Mouse (Mus musculus) hindbrain, embryonic 13.5 days (tissue): ENCODE measurements around the gene Pcdh15. TPM values are rescaled to one million over a fixed set of nuclear protein-coding genes. Genes with fewer than 3 reads are reported as not detected.
A peak's percentile ranks its signal among the peaks of the same experiment; 100 is the strongest.

Experiments used
- ATAC-seq: fragments of 200-750 bp; cut with Nextera tagmentation; 2 replicates; pipeline ENCODE4 v1.8.0; 2017; ENCODE audit warnings: moderate TSS enrichment; ENCODE audit not compliant: low FRiP score
- H3K27ac ChIP-seq: fragments of 300-500 bp; sonication (generic); 2 replicates; pipeline ENCODE4 v1.5.1; 2015; ENCODE audit warnings: inconsistent platforms, mild to moderate bottlenecking, moderate library complexity
- H3K27me3 ChIP-seq: fragments of 300-500 bp; sonication (generic); 2 replicates; pipeline ENCODE4 v1.6.1; 2015; ENCODE audit warnings: mild to moderate bottlenecking, inconsistent platforms
- H3K36me3 ChIP-seq: fragments of 300-500 bp; sonication (generic); 2 replicates; pipeline ENCODE4 v1.6.1; 2015; ENCODE audit warnings: mild to moderate bottlenecking, inconsistent platforms
- H3K4me1 ChIP-seq: fragments of 300-500 bp; sonication (generic); replicated peaks from 2 replicates; pipeline ENCODE4 v1.6.1; 2015; ENCODE audit warnings: inconsistent platforms
- H3K4me2 ChIP-seq: fragments of 300-500 bp; sonication (generic); 2 replicates; pipeline ENCODE4 v1.6.1; 2015; ENCODE audit warnings: inconsistent platforms, mild to moderate bottlenecking, moderate library complexity
- H3K4me3 ChIP-seq: fragments of 300-500 bp; sonication (generic); 2 replicates; pipeline ENCODE4 v1.5.1; 2015; ENCODE audit warnings: mild to moderate bottlenecking, inconsistent platforms
- H3K9ac ChIP-seq: fragments of 300-500 bp; sonication (generic); 2 replicates; pipeline ENCODE4 v1.6.1; 2015; ENCODE audit warnings: mild to moderate bottlenecking, inconsistent platforms
- H3K9me3 ChIP-seq: fragments of 300-500 bp; sonication (generic); 2 replicates; pipeline ENCODE4 v1.6.1; 2016; ENCODE audit warnings: inconsistent platforms
- WGBS: fragments of 180-500 bp; shearing (Covaris S2); methylation state at CpG from one replicate; pipeline ENCODE4 v1.1.7; 2015; 5-methylcytosine and 5-hydroxymethylcytosine counted together
- polyA plus RNA-seq: library from polyadenylated mRNA; unstranded; fragments of >200 nt; fragmentation: Nextera tagmentation; extraction: Ambion mirVana; gene quantifications from 2 replicates; pipeline ENCODE4 v1.2.1, GENCODE M21; 2015

Gene Pcdh15
- 8.2 and 8.9 TPM in 2 replicates for polyA plus RNA-seq

- H3K9ac ChIP-seq: peak within 1 kb of the TSS; percentile 74
- peak within 1 kb of the TSS; percentile 79 for H3K27ac ChIP-seq
- H3K4me1 ChIP-seq: peaks cover 27% of the 10 kb centered on the region
- H3K9me3 ChIP-seq: no peaks in the 10 kb centered on the region
- peak; percentile 41 for ATAC-seq
- H3K4me3 ChIP-seq: peak within 1 kb of the TSS; percentile 70
- H3K36me3 ChIP-seq: no peaks in the 10 kb centered on the region
- under 1% methylated on average over 79 of the region's 79 CpGs for WGBS
- peak within 1 kb of the TSS; percentile 89 for H3K4me2 ChIP-seq
- peaks cover 29% of the 10 kb centered on the region for H3K27me3 ChIP-seq
Measured at GRCm38 (mm10) chr10:73098966-73099845, at the start of gene Pcdh15. Gene Pcdh15, plus strand, starts transcription at chr10:73099342.

DNA sequence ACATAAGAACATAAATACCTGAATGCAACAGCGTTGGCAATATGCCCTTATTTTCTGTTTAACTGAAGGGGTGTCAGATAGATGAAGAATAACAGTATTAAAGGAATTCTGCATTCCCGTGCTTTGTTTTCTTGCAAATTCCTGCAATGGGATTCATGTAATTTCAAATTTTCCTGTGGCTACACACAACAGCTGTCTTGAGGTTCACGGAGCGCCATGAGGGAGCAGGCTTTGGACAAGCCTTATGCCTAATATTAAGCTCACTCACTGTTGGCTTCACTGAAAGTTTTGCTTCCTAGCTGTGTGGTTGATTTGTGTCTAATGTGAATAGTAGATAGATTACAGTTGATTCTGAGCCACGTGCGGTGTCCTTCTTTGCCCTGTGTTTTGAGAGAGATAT lies 47.1 kb upstream of the Pcdh15 start:
- WGBS: 86% methylated on average over 6 of the region's 6 CpGs

GRCm38 (mm10) chr10:73059726-73060230 lies 39.4 kb upstream of the Pcdh15 start:
- H3K4me1 ChIP-seq: no peaks in the 10 kb centered on the region
- no peaks in the 10 kb centered on the region for H3K27me3 ChIP-seq
- no peak overlapping the region for H3K4me2 ChIP-seq
- no peak overlapping the region for H3K27ac ChIP-seq
- H3K4me3 ChIP-seq: no peak overlapping the region
- H3K9me3 ChIP-seq: no peaks in the 10 kb centered on the region
- 77% methylated on average over 2 of the region's 2 CpGs for WGBS
- ATAC-seq: no peak
- H3K36me3 ChIP-seq: no peaks in the 10 kb centered on the region
- H3K9ac ChIP-seq: no peak overlapping the region

More for the DNA sequence above, 47.1 kb upstream of the Pcdh15 start:
- Histone ChIP-seq H3K27me3 (no peaks in the 10 kb centered on the region), H3K4me1 (no peaks in the 10 kb centered on the region), H3K36me3 (no peaks in the 10 kb centered on the region), H3K27ac (no peak overlapping the region), H3K4me2 (no peak overlapping the region), H3K4me3 (no peak overlapping the region), H3K9me3 (no peaks in the 10 kb centered on the region), H3K9ac (no peak overlapping the region)
- ATAC-seq: no peak

- H3K4me2 ChIP-seq: no peak overlapping the region
- no peak for ATAC-seq
- no peak overlapping the region for H3K9ac ChIP-seq
- no peaks in the 10 kb centered on the region for H3K36me3 ChIP-seq
- no peak overlapping the region for H3K27ac ChIP-seq
- H3K9me3 ChIP-seq: no peaks in the 10 kb centered on the region
- no peaks in the 10 kb centered on the region for H3K4me1 ChIP-seq
- 72% methylated on average over 5 of the region's 5 CpGs for WGBS
- no peaks in the 10 kb centered on the region for H3K27me3 ChIP-seq
- no peak overlapping the region for H3K4me3 ChIP-seq
Measured at GRCm38 (mm10) chr10:73086703-73087102, 12.4 kb upstream of the Pcdh15 start.

GRCm38 (mm10) chr10:73096531-73097135 lies 2.5 kb upstream of the Pcdh15 start:
- Histone ChIP-seq H3K27me3 (peaks cover 25% of the 10 kb centered on the region), H3K9ac (peak overlapping the region; percentile 73), H3K9me3 (no peaks in the 10 kb centered on the region), H3K4me3 (peak overlapping the region; percentile 51), H3K27ac (peak overlapping the region; percentile 73), H3K36me3 (no peaks in the 10 kb centered on the region), H3K4me1 (peaks cover 27% of the 10 kb centered on the region), H3K4me2 (peak overlapping the region; percentile 89)
- ATAC-seq: peak; percentile 78
- under 1% methylated on average over 17 of the region's 17 CpGs for WGBS

GRCm38 (mm10) chr10:73097176-73097575 lies 2.0 kb upstream of the Pcdh15 start:
- H3K9ac ChIP-seq: peak overlapping the region; percentile 73
- peak overlapping the region; percentile 51 for H3K4me3 ChIP-seq
- H3K27ac ChIP-seq: peak overlapping the region; percentile 73
- whole genome bisulfite sequencing: 4% methylated on average over 7 of the region's 7 CpGs
- ATAC-seq: peak; percentile 21; the same call in 1 of the 2 replicates
- H3K9me3 ChIP-seq: no peaks in the 10 kb centered on the region
- H3K4me2 ChIP-seq: peak overlapping the region; percentile 89
- peaks cover 27% of the 10 kb centered on the region for H3K4me1 ChIP-seq
- H3K36me3 ChIP-seq: no peaks in the 10 kb centered on the region
- H3K27me3 ChIP-seq: peaks cover 29% of the 10 kb centered on the region

DNA sequence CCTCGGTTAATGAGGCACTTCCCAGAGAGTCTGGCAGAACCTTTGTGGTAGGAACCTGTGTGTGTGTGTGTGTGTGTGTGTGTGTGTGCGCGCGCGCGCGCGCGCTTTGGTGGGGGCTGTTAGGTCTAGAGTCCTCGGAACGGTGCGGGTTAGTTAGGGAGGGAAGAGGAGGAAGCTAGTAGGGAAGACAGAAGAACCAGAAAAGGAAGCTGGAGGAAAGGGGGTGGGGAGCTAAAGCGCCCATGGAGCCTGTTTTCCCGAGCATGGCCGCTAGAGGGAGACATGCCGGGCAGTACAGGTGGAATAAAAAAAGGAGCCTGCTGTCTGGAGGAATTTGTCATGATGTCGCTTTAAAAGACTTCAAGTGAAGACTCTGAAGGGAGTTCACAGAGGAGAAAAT lies 1.2 kb upstream of the Pcdh15 start:
- Histone ChIP-seq H3K27me3 (peaks cover 29% of the 10 kb centered on the region), H3K36me3 (no peaks in the 10 kb centered on the region), H3K9ac (no peak overlapping the region), H3K4me1 (peaks cover 27% of the 10 kb centered on the region), H3K4me3 (peak overlapping the region; percentile 32), H3K27ac (no peak overlapping the region), H3K9me3 (no peaks in the 10 kb centered on the region), H3K4me2 (peak overlapping the region; percentile 89)
- 1% methylated on average over 17 of the region's 17 CpGs for WGBS
- ATAC-seq: peak; percentile 19; the same call in 1 of the 2 replicates

DNA sequence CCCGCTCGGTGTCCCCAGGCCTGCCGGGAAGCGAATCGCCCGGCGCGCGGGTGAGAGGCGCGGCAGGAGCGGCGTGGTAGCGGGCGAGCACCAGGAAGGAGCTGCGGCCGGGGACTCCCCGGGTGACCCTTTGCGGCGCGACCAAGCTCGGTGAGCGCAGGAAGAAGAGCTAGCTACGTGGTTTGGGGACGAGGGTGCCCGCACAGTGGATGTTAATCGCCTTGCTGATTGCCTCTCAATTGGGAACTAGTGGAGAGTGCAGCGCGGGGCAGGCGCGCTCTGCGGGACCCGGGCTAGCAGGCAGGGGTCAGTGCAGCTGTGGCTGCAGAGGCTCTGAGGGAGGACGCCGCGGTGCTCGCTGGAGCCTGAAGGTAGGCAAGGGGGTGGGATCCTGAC lies 702 bp downstream of the Pcdh15 start:
- Histone ChIP-seq H3K4me1 (peaks cover 27% of the 10 kb centered on the region), H3K4me2 (peak overlapping the region; percentile 89), H3K27me3 (peaks cover 28% of the 10 kb centered on the region), H3K9me3 (no peaks in the 10 kb centered on the region), H3K4me3 (peak overlapping the region; percentile 70), H3K36me3 (no peaks in the 10 kb centered on the region), H3K9ac (peak overlapping the region; percentile 74), H3K27ac (peak overlapping the region; percentile 79)
- peak; percentile 69 for ATAC-seq
- under 1% methylated on average over 37 of the region's 37 CpGs for WGBS

GRCm38 (mm10) chr10:73103383-73103994 lies 4.3 kb downstream of the Pcdh15 start:
- Histone ChIP-seq H3K4me1 (peaks cover 11% of the 10 kb centered on the region; the same call in 1 of the 2 replicates), H3K9ac (no peak overlapping the region), H3K36me3 (no peaks in the 10 kb centered on the region), H3K27ac (no peak overlapping the region), H3K9me3 (no peaks in the 10 kb centered on the region), H3K27me3 (peaks cover 20% of the 10 kb centered on the region), H3K4me2 (no peak overlapping the region), H3K4me3 (no peak overlapping the region)
- no peak for ATAC-seq
- 78% methylated on average over 13 of the region's 13 CpGs for WGBS

DNA sequence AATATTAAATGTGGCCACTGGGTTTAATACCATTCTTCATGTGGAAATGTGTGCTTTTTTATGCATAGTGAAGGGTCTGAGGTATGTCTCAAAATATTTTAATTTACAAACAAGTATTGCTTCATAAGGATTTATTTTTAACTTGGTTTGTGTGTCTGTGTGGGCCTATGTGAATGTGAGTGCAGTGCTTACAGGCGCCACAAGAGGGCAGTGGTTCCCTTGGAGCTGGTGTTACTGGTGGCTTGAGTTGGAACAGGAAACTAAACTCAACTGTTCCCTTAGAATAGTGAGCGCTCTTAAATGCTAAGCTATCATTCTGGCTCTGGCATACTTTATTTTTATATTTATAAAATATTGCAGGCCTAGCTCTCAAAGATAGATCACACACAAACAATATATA lies 6.8 kb downstream of the Pcdh15 start:
- Histone ChIP-seq H3K36me3 (no peaks in the 10 kb centered on the region), H3K4me3 (no peak overlapping the region), H3K4me2 (no peak overlapping the region), H3K27ac (no peak overlapping the region), H3K9me3 (no peaks in the 10 kb centered on the region), H3K27me3 (peaks cover 6% of the 10 kb centered on the region), H3K9ac (no peak overlapping the region), H3K4me1 (no peaks in the 10 kb centered on the region)
- ATAC-seq: no peak
- 44% methylated on average over 2 of the region's 2 CpGs for WGBS

GRCm38 (mm10) chr10:73137985-73138384 lies 38.8 kb downstream of the Pcdh15 start:
- no peaks in the 10 kb centered on the region for H3K27me3 ChIP-seq
- H3K9me3 ChIP-seq: no peaks in the 10 kb centered on the region
- H3K27ac ChIP-seq: no peak overlapping the region
- WGBS: 80% methylated on average over 3 of the region's 3 CpGs
- H3K36me3 ChIP-seq: no peaks in the 10 kb centered on the region
- H3K9ac ChIP-seq: no peak overlapping the region
- no peak for ATAC-seq
- H3K4me3 ChIP-seq: no peak overlapping the region
- H3K4me1 ChIP-seq: no peaks in the 10 kb centered on the region
- no peak overlapping the region for H3K4me2 ChIP-seq

GRCm38 (mm10) chr10:73147543-73147942 lies 48.4 kb downstream of the Pcdh15 start:
- Histone ChIP-seq H3K27me3 (no peaks in the 10 kb centered on the region), H3K4me2 (no peak overlapping the region), H3K4me1 (no peaks in the 10 kb centered on the region), H3K4me3 (no peak overlapping the region), H3K36me3 (no peaks in the 10 kb centered on the region), H3K9ac (no peak overlapping the region), H3K27ac (no peak overlapping the region), H3K9me3 (no peaks in the 10 kb centered on the region)
- ATAC-seq: no peak
